Mouse (Mus musculus): Measurements from ENCODE around the gene Gm12886. TPM values are rescaled to one million over a fixed set of nuclear protein-coding genes. Genes with fewer than 3 reads are reported as not detected.

Gm12886 gene
- total RNA-seq (2021), result not detected
- long read RNA-seq, experiment 1, result 0 reads
- long read RNA-seq, experiment 2, result 0 reads

DNA sequence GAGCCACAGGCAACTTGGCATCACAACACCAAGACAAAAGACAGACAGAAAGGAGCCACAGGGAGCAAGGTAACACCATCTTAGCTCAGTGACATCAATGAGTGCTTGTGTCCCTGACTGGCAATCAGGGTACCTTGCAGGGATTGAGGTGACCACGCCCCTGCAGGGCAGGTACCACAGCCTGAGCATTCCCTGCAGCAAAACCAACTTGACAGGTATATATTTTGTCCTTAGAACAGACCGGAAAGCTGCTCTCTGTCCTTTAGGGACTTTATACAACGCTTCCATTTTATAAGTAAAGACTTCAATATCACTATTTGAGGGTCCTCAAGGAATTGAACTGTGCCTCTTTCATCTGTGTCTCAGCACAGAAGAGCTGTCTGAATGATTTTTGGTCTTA lies at the start of gene Gm12886:
Gm12886 (minus strand) TSS at position 101 of the 400 bp plus-strand sequence.
- DNase-seq, result no peak

Other genes with a start within 250 kb of the Gm12886 start
- 10 to 100 TPM; 13.6 to 17.1 TPM for gene Rlf, start 208.0 kb downstream of the Gm12886 start, total RNA-seq (2021)
- not detected for gene Gm12888, start 98.2 kb downstream of the Gm12886 start, total RNA-seq (2021)
- not detected for gene Gm12887, start 199.0 kb upstream of the Gm12886 start, total RNA-seq (2021)